Comparison of ENCODE assay signal across 23 mouse cellular contexts in genomic region chr7:101097084-101097483, GRCm38 (mm10).
"Had no signal": no experiment of that assay in that cellular context is flagged by ENCODE, and none has a peak within 500 bp of the region (broad histone marks: within the 10 kb centered on the region; RNA-seq: fewer than 3 reads in every experiment).

No protein-coding gene starts in this region.

- H3K27me3 ChIP-seq: heart, embryonic 12.5 days; hindbrain, embryonic 12.5 days; intestine, embryonic 15.5 days; limb, embryonic 13.5 days; limb, embryonic 15.5 days; liver, embryonic 12.5 days had no signal

- ATAC-seq: hindbrain, embryonic 16.5 days; inflammation-experienced regulatory T-cells, adult 6 months; intestine, embryonic 15.5 days; intestine, postnatal 0 days; liver, embryonic 12.5 days had no signal

- H3K4me3 ChIP-seq: heart, adult 2 months; heart, embryonic 12.5 days; hindbrain, embryonic 10.5 days; hindbrain, embryonic 12.5 days; intestine, embryonic 15.5 days; limb, embryonic 13.5 days; limb, embryonic 15.5 days; liver, embryonic 12.5 days had no signal

- H3K4me2 ChIP-seq: heart, embryonic 12.5 days; hindbrain, embryonic 12.5 days; hindbrain, embryonic 14.5 days; intestine, embryonic 15.5 days; limb, embryonic 13.5 days; limb, embryonic 15.5 days; liver, embryonic 12.5 days had no signal

- H3K9ac ChIP-seq: heart, embryonic 12.5 days; hindbrain, embryonic 12.5 days; hindbrain, embryonic 14.5 days; intestine, embryonic 15.5 days; limb, embryonic 13.5 days; limb, embryonic 15.5 days; liver, embryonic 12.5 days; liver, embryonic 14.5 days had no signal

- H3K9me3 ChIP-seq: heart, embryonic 12.5 days; hindbrain, embryonic 10.5 days; hindbrain, embryonic 12.5 days; intestine, embryonic 15.5 days; limb, embryonic 15.5 days; liver, embryonic 12.5 days had no signal

- DNase-seq: gastrocnemius, postnatal 14 days; heart, adult 2 months; heart, postnatal 10 days; heart, postnatal 4 days; kidney, adult 18-20 months; kidney, adult 8-10 months; kidney, postnatal 10 days; kidney, postnatal 25 days; layer of hippocampus, adult 9-11 months; layer of hippocampus, postnatal 36 days; left cerebral cortex, postnatal 4 days had no signal

- H3K36me3 ChIP-seq: heart, embryonic 12.5 days; hindbrain, embryonic 10.5 days; hindbrain, embryonic 12.5 days; intestine, embryonic 15.5 days; limb, embryonic 13.5 days; limb, embryonic 15.5 days; liver, embryonic 12.5 days had no signal

- H3K27ac ChIP-seq: heart, adult 2 months; hindbrain, embryonic 10.5 days; hindbrain, embryonic 12.5 days; hindbrain, embryonic 14.5 days; intestine, embryonic 15.5 days; limb, embryonic 13.5 days; limb, embryonic 15.5 days; liver, embryonic 12.5 days; liver, embryonic 14.5 days had no signal

- H3K4me1 ChIP-seq: hindbrain, embryonic 12.5 days had no signal
